Mouse (Mus musculus): ENCODE measurements around the gene Dars. TPM values are rescaled to one million over a fixed set of nuclear protein-coding genes. Genes with fewer than 3 reads are reported as not detected.

Dars gene
- polyA plus RNA-seq (2017; shearing (Covaris generic)): 100 to 1,000 TPM; 113 to 153 TPM

DNA sequence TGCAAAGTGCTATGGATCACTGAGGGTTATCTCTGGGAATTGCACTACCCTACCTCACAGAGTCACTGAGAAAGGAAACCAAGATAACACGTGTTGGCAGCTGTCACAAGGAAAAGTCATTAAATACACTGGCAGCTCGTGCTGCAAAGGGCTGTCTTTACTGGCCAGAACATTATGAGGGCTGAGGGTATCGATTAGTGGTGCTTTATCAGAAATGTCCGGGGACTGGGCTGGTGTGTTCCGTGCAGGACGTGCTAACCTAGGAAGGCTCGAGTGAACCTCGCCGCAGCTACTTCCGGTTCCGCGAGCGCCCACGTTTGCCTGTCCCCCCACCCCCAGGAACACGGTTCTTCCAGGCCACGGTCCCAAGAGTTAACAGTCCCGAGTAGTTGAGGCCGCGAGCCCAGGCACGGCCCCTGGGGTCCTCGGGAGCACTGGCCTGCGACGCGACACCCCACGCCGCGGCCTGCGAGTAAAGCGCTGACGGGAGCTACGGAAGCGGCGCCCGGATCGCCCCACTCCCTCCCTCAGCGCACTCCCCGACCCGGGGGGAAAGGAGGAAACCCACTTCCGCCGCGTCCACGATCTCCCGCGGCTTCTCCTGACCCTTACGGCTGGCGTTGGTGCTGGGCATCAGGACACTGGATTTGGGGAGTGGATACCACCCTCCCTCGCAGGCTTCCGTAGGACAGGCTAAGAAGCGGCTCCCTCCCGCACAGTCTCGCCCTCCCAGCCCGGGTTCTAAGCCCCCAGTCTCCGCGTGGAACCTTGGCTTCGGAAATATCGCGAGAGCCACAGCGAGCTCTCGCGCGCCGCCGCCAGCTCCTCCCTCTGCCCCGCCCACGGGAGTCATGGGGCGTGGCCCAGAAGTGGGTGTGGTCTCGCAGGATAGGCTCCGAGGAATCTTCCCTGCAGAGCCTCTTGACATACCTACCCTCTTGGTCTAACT, at the start of gene Dars:
Gene Dars, minus strand, starts transcription at position 785 of the 949 bp plus-strand sequence.
- ATAC-seq: peak; percentile 82

DNA sequence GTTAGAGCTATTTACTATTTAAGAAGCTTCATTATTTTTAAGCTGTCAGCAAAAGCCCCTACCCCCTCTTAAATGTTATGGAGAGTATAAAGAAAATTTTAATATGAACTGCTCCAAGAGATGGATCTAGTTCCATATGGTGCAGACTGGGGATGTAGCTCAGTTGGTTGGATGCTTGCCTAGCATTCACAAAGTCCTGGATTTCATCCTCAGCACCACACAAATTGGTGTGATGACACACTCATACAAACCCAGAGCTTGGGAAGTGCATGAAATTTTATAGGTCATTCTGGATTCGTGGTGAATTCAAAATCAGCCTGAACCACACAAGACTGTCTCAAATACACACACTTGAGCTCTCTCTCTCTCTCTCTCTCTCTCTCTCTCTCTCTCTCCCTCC, 49.7 kb upstream of the Dars start:
- no peak for ATAC-seq

DNA sequence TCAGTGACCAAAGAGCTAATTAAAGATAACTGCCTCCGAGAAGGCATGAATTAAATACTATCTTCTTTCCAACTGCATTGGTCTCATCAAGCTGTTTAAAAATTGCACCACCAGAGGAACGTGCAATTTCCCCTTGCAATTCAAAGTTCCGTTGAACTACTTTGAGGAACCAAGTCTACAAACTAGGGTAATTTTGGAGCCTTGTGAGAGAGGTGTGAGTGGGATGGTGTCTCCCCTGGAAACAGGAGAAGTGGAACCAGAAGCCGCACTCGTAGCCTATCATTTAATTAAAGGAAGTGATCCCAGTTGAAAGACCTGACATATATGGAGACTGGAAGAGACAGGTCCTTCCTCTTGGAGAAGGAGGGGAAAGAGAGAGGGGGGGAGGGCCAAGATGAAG, 46.3 kb upstream of the Dars start:
- no peak for ATAC-seq

- no peak for ATAC-seq
Measured at GRCm38 (mm10) chr1:128462389-128462788, 45.2 kb upstream of the Dars start.

DNA sequence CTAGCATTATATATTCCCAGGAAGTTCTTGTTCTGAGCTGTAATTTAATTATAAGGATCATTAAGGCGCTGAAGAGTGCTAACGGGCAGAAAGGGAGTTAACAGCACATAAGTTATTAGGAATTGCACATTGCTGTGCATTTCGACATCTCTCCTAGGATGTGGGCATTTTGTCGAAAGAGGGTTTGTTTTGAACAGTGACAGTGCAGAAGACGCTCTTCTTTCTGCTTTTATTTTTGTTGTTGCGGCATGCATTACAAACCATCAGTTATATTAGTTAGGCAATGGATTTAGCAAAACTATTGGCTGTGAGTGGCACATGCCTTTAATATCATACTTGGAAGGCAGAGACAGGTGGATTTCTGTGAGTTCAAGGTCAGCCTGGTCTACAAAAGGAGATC, 43.6 kb upstream of the Dars start:
- ATAC-seq: no peak

GRCm38 (mm10) chr1:128459439-128459838, 42.3 kb upstream of the Dars start:
- ATAC-seq: no peak

GRCm38 (mm10) chr1:128459011-128459410, 41.8 kb upstream of the Dars start:
- no peak for ATAC-seq

DNA sequence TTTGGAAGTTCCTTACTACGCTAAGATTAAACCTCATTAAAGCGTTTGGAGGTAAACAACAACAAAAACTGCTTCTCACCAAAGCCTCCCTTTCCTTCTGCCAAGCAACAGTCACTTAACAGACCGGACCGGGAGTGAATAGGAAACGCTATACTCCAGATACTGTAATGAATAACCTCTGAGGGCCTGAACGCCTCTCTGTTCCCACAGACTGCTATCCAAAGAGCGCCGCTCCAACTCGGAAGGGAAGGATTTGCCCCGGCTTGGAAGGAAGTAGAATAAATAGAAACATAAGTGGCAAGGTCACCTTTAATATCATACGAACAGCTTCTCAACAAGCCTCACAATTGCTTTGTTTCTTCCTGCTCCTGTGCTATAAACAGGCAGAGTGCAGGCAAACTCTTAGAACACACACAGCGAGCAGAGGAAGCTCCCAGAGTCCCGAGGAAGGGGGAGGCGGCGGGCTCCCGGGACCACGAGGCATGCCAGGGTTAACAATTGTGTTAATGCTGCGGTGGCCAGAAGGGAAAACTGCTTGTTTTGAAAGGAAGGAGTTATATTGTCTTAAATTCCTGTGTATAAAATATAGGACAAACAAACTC, 39.8 kb upstream of the Dars start:
- no peak for ATAC-seq

DNA sequence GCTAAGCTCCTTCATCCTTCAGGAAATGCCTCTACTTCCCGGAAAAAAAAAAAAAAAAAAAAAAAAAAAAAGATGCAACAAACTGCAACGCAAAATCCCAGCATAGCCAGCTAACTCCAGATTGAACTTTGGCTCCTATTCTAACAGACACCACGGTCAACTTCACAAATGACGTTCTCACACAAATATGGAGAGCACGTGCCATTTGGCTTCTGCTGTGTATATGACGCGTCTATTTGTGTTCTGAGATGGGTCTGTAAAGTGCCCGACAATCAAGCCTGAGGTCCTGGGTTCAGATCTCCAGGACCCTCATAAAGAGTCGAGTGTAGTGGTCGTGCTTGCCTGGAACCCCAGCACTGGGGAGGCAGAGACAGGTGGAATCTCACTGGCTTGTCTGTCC, 39.1 kb upstream of the Dars start:
- no peak for ATAC-seq

- no peak for ATAC-seq
Measured at GRCm38 (mm10) chr1:128452210-128452609, 35.0 kb upstream of the Dars start.

GRCm38 (mm10) chr1:128451183-128451582, 34.0 kb upstream of the Dars start:
- no peak for ATAC-seq

DNA sequence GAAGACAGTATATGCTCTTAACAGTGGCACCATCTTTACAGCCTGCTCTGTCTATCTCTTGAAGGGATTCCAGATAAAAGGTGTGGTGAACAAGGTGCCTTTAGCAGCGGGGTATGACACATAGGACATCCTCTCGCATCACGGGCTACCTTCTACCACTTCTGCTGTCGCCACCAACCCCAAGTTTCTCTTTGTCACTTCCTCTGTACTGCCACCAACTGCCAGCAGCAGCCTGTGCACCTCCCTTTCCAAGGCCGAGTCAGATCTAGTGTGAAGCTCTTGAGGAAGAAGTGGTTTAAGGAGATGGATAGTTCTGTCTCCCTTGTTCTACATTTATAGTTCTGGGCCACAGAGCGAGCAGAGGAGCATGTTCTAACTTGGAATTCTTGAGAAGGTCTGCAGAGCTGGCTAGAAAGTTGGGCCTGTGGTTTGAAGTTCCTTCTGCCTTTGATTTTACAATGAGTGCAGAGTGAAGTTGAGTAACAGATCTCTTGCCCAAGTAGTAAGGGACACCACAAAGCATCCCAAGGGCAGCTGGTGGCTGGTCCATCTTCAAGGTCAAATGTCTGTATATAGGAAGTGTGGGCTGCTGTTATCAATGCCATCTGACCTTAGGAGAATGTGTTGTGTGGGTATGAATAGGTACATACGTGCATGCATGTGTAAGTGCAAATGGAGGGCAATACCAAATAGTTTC, 30.2 kb upstream of the Dars start:
- ATAC-seq: peak; percentile 99

DNA sequence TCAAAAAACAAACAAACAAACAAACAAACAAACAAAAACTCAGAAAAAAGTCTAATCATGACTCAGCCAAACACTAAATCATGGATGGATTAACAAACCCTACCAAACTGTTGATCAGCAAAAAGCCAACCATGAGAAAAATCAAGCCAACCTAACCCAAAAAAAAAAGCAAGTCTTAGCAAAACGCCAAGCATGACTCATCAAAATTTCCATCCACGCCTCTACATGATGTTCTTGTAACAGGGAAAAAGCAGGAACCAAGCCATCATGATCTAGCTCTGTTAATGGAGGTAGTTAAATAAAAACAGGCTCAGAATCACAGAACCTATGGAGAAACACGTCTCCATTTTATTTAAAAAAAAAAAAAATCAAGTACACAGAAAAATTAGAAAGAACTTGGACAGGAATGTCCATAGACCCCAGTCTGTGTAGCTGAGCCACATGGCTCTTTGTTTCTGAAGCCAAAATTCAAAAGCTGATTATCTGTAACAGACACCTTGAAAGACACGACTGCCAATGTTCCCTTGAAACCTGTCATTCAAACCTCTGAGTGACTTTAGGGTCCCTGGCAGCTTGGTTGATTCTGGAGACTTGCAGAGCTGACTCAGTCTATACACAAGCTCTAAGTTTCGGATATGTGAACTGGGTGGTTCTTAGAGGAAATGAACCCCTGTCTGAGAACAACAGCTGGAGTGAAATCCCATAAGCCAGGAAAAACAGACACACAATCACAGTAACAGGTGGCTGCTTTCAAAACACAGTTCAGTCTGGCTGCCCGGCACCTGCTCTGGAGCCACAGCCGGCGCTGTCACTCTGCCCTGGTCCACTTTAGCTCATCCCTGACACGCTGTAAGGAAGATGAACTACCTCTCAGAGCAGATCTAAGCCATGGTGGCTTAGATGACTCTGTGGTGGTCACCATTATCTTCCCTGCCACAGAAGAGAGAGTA, 27.0 kb upstream of the Dars start:
- no peak for ATAC-seq

DNA sequence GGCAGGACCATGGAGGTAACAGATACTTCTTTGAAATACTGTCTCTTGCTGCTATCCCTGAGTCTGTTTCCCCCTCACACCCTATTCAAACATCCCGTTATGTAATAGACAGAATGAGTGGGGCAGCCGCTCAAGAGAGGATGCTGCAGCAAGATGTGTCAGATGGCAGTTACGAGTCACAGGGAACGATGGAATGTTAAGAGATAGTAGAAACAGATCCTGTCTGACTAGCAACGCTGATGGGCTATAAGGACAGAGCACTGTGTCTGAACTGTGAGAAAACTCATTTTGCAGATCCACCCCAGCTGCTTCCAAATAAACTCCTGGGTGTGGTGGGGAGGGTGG, 23.9 kb upstream of the Dars start:
- ATAC-seq: no peak

DNA sequence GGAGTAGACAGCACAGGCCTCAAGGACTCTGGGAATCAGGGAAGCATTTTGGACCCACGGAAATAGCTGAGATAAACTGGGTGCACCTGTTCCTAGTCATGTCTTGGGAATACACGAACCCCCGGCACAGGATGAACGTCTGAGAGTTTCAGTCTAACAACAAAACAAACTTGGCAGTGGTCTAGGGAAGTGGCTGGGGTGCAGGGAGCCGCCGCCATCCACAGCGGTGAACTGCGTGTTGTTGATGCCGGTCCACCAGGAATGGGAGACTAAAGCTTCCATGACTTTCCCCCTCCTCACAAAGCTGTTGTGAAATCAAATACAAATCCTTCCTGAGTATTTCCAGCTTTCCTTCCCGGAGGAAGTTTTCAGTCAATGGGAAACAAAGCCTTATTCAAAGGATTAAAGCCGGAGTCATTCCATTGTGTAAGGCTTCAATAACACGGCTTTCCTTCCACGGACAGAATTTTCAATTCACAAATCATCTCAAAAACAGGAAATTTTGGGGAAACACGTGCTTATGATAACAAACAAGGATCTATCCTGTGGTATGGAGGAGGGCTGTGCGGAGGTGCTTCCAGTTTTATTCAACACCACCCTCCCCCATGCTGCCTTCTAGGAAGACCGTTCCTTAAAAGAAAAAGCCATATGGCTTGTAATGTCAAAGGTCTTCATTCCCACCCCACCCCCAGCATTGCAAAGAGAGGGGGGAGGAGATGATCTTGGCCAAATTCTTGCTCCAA, 23.4 kb upstream of the Dars start:
- ATAC-seq: no peak

- no peak for ATAC-seq
Measured at GRCm38 (mm10) chr1:128439618-128440017, 22.4 kb upstream of the Dars start.

- ATAC-seq: no peak
Measured at GRCm38 (mm10) chr1:128438526-128438925, 21.4 kb upstream of the Dars start.

- no peak for ATAC-seq
Measured at GRCm38 (mm10) chr1:128437276-128437675, 20.1 kb upstream of the Dars start.

DNA sequence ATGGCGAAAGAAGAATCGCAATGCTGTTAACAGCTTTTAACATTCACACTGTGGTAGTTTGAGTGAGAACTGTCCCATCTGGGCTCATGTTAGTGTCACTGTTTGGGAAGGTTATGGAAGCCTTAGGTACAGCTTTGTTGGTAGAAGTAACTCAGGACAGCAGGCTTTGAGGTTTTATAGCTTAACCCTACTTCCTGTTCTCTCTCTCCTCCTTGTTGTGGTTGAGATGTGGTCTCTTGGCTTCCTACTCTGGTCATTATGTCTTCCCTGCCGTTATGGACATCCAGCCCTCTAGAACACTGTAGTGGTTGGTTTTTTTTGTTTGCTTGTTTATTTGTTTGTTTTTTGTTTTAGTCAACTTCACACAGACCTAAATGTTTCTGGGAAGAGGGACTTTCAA, 18.8 kb upstream of the Dars start:
- ATAC-seq: no peak

- no peak for ATAC-seq
Measured at GRCm38 (mm10) chr1:128435551-128435950, 18.4 kb upstream of the Dars start.

DNA sequence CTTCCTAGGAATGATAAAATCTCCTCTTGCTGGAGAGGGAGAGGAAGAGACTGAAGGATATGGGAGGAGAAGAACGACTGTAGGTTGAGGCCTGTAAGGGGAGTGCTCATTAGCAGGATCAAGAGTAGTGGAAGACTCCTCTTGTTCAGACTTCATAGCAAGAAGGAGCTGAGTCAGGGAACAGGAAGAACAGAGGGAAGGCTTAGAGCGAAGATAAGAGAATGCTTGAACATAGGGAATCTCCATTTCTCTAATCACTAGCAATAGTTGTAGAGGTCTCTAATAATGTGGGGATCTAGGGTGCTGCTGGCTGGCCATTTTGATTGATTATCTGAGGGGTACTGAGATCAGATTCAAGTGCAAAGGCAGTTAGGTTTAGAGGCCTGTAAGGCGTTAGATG, 7.8 kb upstream of the Dars start:
- no peak for ATAC-seq

GRCm38 (mm10) chr1:128417533-128417888, 343 bp upstream of the Dars start:
- ATAC-seq: no peak

Data from activated CD4-positive, CD25-positive, alpha-beta regulatory T cell, adult 4 months (primary cell).